Mouse (Mus musculus) kidney, adult 8-10 months (tissue): ENCODE data around the gene Enc1.

Experiments
- DNase-seq, 2 experiments: peaks; one replicate each; pipeline ENCODE4 v3.0.0; 2022

Gene Enc1

GRCm38 (mm10) chr13:97240965-97241786 lies at the start of gene Enc1:
Gene Enc1, plus strand, starts transcription at chr13:97241105.
- peak; percentile 81 to 85 for DNase-seq

- no peak for DNase-seq
Observed at GRCm38 (mm10) chr13:97192649-97193048, 48.3 kb upstream of the Enc1 start.

- peak; percentile 75 to 78 for DNase-seq
Observed at GRCm38 (mm10) chr13:97193420-97193819, 47.5 kb upstream of the Enc1 start.

GRCm38 (mm10) chr13:97196186-97196924 lies 44.5 kb upstream of the Enc1 start:
- DNase-seq, result peak; percentile 39

- DNase-seq, result no peak
Observed at GRCm38 (mm10) chr13:97196925-97197218, 44.0 kb upstream of the Enc1 start.

- DNase-seq, result peak; percentile 96
Observed at GRCm38 (mm10) chr13:97197932-97198562, 42.9 kb upstream of the Enc1 start, which contains the start of gene Hexb. Gene Hexb, minus strand, starts transcription at chr13:97198357.

- no peak for DNase-seq
Observed at GRCm38 (mm10) chr13:97199123-97199522, 41.8 kb upstream of the Enc1 start.

- DNase-seq, result no peak
Observed at GRCm38 (mm10) chr13:97201076-97201475, 39.8 kb upstream of the Enc1 start.

GRCm38 (mm10) chr13:97201896-97202295 lies 39.0 kb upstream of the Enc1 start:
- peak; percentile 62 to 72 for DNase-seq

- DNase-seq, result peak; percentile 91 to 93
Observed at GRCm38 (mm10) chr13:97205052-97205701, 35.7 kb upstream of the Enc1 start.

GRCm38 (mm10) chr13:97206046-97206445 lies 34.9 kb upstream of the Enc1 start:
- no peak for DNase-seq

GRCm38 (mm10) chr13:97207472-97208111 lies 33.3 kb upstream of the Enc1 start:
- DNase-seq, result no peak

GRCm38 (mm10) chr13:97208112-97208478 lies 32.8 kb upstream of the Enc1 start:
- no peak for DNase-seq

- DNase-seq, result no peak
Observed at GRCm38 (mm10) chr13:97208500-97209010, 32.4 kb upstream of the Enc1 start.

- DNase-seq, result no peak
Observed at GRCm38 (mm10) chr13:97214583-97215268, 26.2 kb upstream of the Enc1 start.

- no peak for DNase-seq
Observed at GRCm38 (mm10) chr13:97215563-97215962, 25.3 kb upstream of the Enc1 start.

- no peak for DNase-seq
Observed at GRCm38 (mm10) chr13:97216196-97216595, 24.7 kb upstream of the Enc1 start.

- DNase-seq, result no peak
Observed at GRCm38 (mm10) chr13:97220022-97220421, 20.9 kb upstream of the Enc1 start.

GRCm38 (mm10) chr13:97223856-97224255 lies 17.0 kb upstream of the Enc1 start:
- DNase-seq, result no peak

GRCm38 (mm10) chr13:97224341-97224982 lies 16.4 kb upstream of the Enc1 start:
- peak; percentile 82 to 83 for DNase-seq

GRCm38 (mm10) chr13:97225130-97225529 lies 15.8 kb upstream of the Enc1 start:
- no peak for DNase-seq
